Mouse (Mus musculus): Measurements from ENCODE around the gene Gm26741. TPM values are rescaled to one million over a fixed set of nuclear protein-coding genes. Genes with fewer than 3 reads are reported as not detected.

Gm26741 gene
- polyA plus RNA-seq, 1 experiment, result not detected

DNA sequence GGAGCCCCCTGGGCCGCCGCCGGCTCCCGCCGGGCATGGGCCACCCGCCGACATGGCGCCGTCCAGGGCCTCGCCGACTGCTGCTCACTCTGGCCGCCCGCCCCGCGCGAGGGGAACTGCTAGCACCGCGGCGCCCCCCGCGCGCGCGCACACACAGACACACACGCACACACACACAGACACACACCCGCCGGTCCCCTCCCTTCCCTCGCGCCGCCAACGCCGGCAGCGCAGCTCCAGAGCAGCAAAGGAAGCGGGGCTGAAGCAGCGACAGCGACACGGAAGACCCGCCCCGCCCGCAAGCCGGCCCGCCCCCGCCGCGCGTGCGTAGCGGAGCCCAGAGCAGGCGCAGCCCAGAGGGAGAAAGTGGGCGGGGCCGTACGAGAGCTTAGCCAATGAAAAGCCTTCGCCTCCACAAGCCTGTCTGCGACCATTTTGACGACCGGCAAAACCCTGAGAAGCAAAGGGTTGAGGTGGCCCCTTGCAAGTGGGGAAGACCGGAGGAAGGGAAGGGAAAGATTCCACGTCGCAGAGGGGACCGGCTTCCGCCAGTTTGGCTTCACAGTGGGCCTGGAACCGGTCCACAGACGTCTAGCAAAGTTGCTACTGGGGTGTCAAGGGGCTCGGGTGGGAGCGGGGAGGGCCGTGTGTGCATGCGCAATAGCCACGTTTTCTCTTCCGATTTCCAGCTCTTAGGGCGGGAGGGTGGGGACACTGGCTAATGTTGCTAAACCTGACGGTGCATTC, 23.5 kb downstream of the Gm26741 start, which contains the start of gene Gopc:
Gopc (minus strand) TSS at position 280 of the 747 bp plus-strand sequence.
- Histone ChIP-seq H3K27me3 (ENCODE audit: control insufficient read depth, insufficient read depth, low read length) (no peaks in the 10 kb centered on the region), H3K27ac (ENCODE audit: insufficient read depth, low read length) (peak within 1 kb of the TSS; percentile 73), H3K4me3 (replicated peaks; ENCODE audit: insufficient read depth, low read depth, low read length) (peak within 1 kb of the TSS; percentile 97), H3K4me1 (ENCODE audit: control insufficient read depth, insufficient read depth, low read length) (peaks cover 5% of the 10 kb centered on the region; the same call in 1 of the 2 replicates)
- TF ChIP-seq CTCF (IDR thresholded peaks at IDR 0.05; ENCODE audit: borderline replicate concordance, insufficient read depth, low read depth, low read length) (no peak), POLR2A (IDR thresholded peaks at IDR 0.05; ENCODE audit: borderline replicate concordance, insufficient read depth, low read length) (peak; percentile 62; the same call in 1 of the 2 replicates)
- 1% methylated on average over 67 of the region's 71 CpGs for WGBS
- peak; percentile 97 to 98 for DNase-seq

DNA sequence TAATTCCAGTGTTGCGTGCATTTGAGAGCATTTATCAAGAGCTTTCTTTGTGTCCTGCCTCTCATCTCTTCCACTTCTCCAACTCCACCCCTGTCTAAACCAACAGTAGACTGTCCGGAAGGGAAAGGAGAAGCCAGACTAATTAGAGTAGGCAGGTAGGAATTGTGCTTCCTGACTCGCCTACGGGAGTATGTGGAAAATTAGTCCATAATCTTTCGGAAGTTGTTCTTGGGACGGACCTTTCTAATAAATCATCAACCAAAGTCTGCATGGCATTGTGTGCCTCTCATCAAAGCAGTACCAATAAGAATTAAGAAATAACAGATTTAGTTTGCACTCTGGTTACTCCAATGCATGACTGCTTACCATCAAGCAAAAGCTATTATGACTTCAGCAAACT, 24.5 kb downstream of the Gm26741 start:
- DNase-seq, result no peak
- Histone ChIP-seq H3K4me1 (ENCODE audit: control insufficient read depth, insufficient read depth, low read length) (peaks cover 5% of the 10 kb centered on the region; the same call in 1 of the 2 replicates), H3K27ac (ENCODE audit: insufficient read depth, low read length) (no peak overlapping the region), H3K4me3 (replicated peaks; ENCODE audit: insufficient read depth, low read depth, low read length) (peak overlapping the region; percentile 68), H3K27me3 (ENCODE audit: control insufficient read depth, insufficient read depth, low read length) (no peaks in the 10 kb centered on the region)
- TF ChIP-seq CTCF (IDR thresholded peaks at IDR 0.05; ENCODE audit: borderline replicate concordance, insufficient read depth, low read depth, low read length), result no peak
- TF ChIP-seq POLR2A (IDR thresholded peaks at IDR 0.05; ENCODE audit: borderline replicate concordance, insufficient read depth, low read length), result no peak
- WGBS, result 84% methylated on average over 6 of the region's 6 CpGs

DNA sequence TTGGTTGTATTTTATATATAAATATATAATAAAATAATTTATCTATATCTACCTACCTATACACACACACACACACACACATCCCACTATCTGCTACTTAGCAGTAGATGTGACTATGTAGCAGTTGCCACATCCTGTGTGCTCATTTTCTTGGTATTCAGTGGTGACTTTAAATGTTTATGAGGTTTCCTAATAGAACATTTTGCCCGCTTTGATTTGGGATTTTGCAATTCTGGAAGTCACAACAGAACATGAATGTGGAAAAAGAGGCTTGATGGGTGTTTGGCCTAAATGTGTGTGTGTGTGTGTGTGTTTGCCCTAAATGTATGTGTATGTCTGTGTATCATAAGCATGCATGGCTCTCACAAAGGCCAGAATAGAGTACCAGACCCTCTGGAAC, 25.0 kb downstream of the Gm26741 start:
- TF ChIP-seq CTCF (IDR thresholded peaks at IDR 0.05; ENCODE audit: borderline replicate concordance, insufficient read depth, low read depth, low read length) (no peak), POLR2A (IDR thresholded peaks at IDR 0.05; ENCODE audit: borderline replicate concordance, insufficient read depth, low read length) (no peak)
- H3K27ac ChIP-seq (ENCODE audit: insufficient read depth, low read length), result no peak overlapping the region
- H3K27me3 ChIP-seq (ENCODE audit: control insufficient read depth, insufficient read depth, low read length), result no peaks in the 10 kb centered on the region
- 98% methylated on average over 1 of the region's 1 CpGs for WGBS
- H3K4me1 ChIP-seq (ENCODE audit: control insufficient read depth, insufficient read depth, low read length), result peaks cover 5% of the 10 kb centered on the region; the same call in 1 of the 2 replicates
- DNase-seq, result no peak
- no peak overlapping the region for H3K4me3 ChIP-seq (replicated peaks; ENCODE audit: insufficient read depth, low read depth, low read length)

DNA sequence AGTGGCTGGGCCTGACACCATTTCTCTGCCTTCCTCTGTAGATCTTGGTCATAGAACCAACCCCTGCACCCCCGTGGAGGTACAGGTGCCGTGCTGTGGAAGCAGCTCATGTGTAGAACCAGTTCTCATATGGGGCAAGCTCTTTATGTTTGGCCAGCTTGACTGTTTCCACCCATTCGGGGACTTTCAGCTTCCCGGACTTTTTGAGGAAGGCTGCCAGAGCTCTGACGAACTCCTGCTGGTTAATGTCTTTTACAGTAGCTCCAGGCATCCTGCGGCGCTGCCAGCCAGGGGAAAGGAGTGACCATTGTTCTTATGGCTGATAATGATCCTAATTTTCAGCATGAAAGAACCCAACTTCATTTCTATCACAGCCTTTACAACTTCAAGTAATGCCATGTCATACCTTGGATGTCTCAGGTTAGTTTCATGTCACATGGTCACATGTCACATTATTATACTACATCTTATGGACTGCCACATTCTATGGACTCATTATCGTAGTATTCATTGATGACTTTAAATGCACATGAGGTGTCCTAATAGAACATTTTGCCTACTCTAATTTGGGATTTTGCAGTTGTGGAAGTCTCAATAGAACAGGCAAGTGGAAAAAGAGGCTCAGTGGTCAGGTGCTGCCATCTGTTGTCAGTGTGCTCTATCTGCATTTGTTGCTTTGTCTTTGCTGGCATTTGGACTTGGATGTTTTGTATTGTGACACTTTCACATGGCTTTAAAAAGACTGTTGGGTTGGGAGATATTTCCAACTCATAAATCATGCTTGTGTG, 26.4 kb downstream of the Gm26741 start:
- 16% methylated on average over 8 of the region's 8 CpGs for WGBS
- H3K4me3 ChIP-seq (replicated peaks; ENCODE audit: insufficient read depth, low read depth, low read length), result no peak overlapping the region
- DNase-seq, result peak; percentile 64
- peaks cover 5% of the 10 kb centered on the region; the same call in 1 of the 2 replicates for H3K4me1 ChIP-seq (ENCODE audit: control insufficient read depth, insufficient read depth, low read length)
- H3K27me3 ChIP-seq (ENCODE audit: control insufficient read depth, insufficient read depth, low read length), result no peaks in the 10 kb centered on the region
- TF ChIP-seq CTCF (IDR thresholded peaks at IDR 0.05; ENCODE audit: borderline replicate concordance, insufficient read depth, low read depth, low read length), result peak; percentile 85
- TF ChIP-seq POLR2A (IDR thresholded peaks at IDR 0.05; ENCODE audit: borderline replicate concordance, insufficient read depth, low read length), result no peak
- no peak overlapping the region for H3K27ac ChIP-seq (ENCODE audit: insufficient read depth, low read length)

DNA sequence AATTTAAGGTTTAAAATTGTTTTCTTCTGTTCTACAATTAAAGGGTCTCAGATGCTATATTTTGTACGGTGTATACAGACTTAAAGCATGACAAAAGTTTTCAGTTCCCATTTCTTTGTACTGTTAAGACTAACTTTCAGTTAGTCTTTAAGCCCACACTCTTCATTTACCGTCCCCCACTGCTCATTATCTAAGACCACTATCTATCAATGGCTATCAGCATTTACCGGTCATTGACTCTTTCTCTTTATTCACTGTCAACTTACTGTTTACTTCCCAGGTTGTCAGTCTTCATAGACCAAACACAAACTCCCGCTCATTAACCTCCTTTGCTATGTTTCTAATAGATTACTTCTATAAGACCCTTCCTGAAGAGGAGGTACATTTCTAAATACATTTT, 28.6 kb downstream of the Gm26741 start:
- Histone ChIP-seq H3K4me1 (ENCODE audit: control insufficient read depth, insufficient read depth, low read length) (peaks cover 5% of the 10 kb centered on the region; the same call in 1 of the 2 replicates), H3K4me3 (replicated peaks; ENCODE audit: insufficient read depth, low read depth, low read length) (no peak overlapping the region), H3K27ac (ENCODE audit: insufficient read depth, low read length) (no peak overlapping the region), H3K27me3 (ENCODE audit: control insufficient read depth, insufficient read depth, low read length) (no peaks in the 10 kb centered on the region)
- no peak for TF ChIP-seq CTCF (IDR thresholded peaks at IDR 0.05; ENCODE audit: borderline replicate concordance, insufficient read depth, low read depth, low read length)
- no peak for TF ChIP-seq POLR2A (IDR thresholded peaks at IDR 0.05; ENCODE audit: borderline replicate concordance, insufficient read depth, low read length)
- WGBS, result 87% methylated on average over 4 of the region's 4 CpGs
- DNase-seq, result no peak

DNA sequence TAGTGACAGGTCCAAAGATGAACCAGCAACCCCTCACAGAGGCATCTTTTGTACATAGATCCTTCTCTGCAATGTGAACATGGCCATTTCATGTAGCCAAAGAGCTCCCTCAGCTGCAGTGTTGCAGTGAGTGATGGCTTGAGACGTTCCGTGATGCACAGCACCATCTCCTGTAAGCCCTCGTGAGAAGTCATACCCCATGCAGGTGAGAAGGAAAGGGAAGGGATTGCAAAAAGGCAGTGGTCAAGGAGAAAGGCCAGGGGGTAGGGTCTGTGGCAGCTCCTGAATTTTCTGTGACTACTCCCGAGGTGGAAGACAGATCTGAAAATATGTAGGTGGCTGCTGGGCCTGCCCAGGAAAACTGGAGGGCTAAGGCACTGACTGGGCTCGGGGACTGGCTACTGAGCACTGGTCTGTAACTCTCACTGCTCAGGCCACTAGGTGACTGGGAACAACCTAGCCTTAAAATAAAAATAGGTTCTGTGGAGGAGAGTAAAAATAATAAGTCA, 30.4 kb downstream of the Gm26741 start, which contains the start of gene Nepn:
Nepn (plus strand) TSS at position 51 of the 509 bp plus-strand sequence.
- no peak for DNase-seq
- Histone ChIP-seq H3K27me3 (ENCODE audit: control insufficient read depth, insufficient read depth, low read length) (no peaks in the 10 kb centered on the region), H3K27ac (ENCODE audit: insufficient read depth, low read length) (no peak within 1 kb of the TSS), H3K4me3 (replicated peaks; ENCODE audit: insufficient read depth, low read depth, low read length) (no peak within 1 kb of the TSS), H3K4me1 (ENCODE audit: control insufficient read depth, insufficient read depth, low read length) (no peaks in the 10 kb centered on the region)
- TF ChIP-seq CTCF (IDR thresholded peaks at IDR 0.05; ENCODE audit: borderline replicate concordance, insufficient read depth, low read depth, low read length) (no peak), POLR2A (IDR thresholded peaks at IDR 0.05; ENCODE audit: borderline replicate concordance, insufficient read depth, low read length) (no peak)
- 79% methylated on average over 5 of the region's 5 CpGs for WGBS

DNA sequence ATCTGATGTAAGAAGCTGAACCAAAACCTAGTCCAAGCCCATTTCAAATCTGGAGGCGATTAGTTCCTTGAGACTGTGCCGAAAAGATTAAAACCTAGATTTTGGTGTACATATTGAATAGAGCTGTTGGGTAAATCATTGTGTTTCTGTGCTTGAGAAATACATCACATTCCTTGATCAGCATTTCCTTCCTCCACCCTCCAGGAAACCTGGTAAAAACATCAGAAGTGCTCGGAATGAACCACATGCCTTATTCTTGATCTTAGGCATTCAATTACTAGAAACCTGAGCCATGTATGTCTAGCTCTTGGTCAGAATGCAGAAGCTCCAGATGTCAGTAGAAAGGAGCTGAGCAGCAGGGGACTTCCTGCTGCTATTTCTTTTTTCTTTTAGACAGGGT, 30.9 kb downstream of the Gm26741 start:
- no peak for DNase-seq
- no peak overlapping the region for H3K4me3 ChIP-seq (replicated peaks; ENCODE audit: insufficient read depth, low read depth, low read length)
- no peak overlapping the region for H3K27ac ChIP-seq (ENCODE audit: insufficient read depth, low read length)
- no peak for TF ChIP-seq CTCF (IDR thresholded peaks at IDR 0.05; ENCODE audit: borderline replicate concordance, insufficient read depth, low read depth, low read length)
- TF ChIP-seq POLR2A (IDR thresholded peaks at IDR 0.05; ENCODE audit: borderline replicate concordance, insufficient read depth, low read length), result no peak
- no peaks in the 10 kb centered on the region for H3K4me1 ChIP-seq (ENCODE audit: control insufficient read depth, insufficient read depth, low read length)
- no peaks in the 10 kb centered on the region for H3K27me3 ChIP-seq (ENCODE audit: control insufficient read depth, insufficient read depth, low read length)
- 86% methylated on average over 3 of the region's 3 CpGs for WGBS
